Mouse (Mus musculus) testis, postnatal 14 days (tissue): Measurements from ENCODE around the gene Tet3.

ENCODE experiments used
- DNase-seq: peaks from one replicate; pipeline ENCODE4 v3.0.0; 2021; ENCODE audit warnings: low spot score

Gene Tet3

GRCm38 (mm10) chr6:83478217-83478616 lies 19.3 kb upstream of the Tet3 start:
- DNase-seq: no peak

DNA sequence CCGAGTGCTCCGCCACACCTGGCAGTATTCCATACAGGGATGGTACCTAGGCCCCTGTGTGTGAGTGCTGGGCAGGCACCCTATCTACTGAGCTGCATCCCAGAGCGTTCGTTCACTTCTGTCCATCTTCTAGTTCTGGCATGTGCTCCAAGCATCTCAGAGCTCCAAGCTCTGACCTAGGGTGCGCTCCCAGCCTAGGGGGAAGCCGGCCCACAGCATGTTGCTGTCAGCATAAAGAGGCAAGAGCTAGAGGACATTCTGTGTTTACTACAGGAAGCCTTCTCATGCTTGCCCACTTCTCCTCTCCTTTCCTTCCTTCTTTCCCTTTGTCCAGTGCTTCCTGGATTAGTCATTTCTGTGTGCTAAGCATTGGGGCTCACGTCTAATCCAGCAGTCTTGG lies 16.5 kb upstream of the Tet3 start:
- DNase-seq: no peak

DNA sequence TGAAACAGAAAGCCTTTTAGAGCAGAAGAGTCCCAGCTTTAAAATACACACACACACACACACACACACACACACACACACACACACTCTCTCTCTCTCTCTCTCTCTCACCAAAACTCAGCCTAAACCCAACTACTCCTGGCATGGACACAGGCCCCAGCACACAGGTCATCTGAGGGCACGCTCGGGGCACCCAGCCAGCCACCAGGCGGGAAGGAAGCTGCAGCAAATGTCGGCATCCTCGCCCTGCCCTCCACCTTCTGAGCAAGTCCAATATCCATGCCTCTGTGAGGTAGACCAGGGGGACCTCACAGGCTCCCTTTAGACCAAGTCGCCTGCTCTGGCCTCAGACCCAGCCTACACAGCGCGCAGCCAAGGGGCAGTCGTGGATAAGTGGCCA lies 14.4 kb upstream of the Tet3 start:
- peak; percentile 48 for DNase-seq

- DNase-seq: peak; percentile 58
Observed at GRCm38 (mm10) chr6:83471739-83472138, 12.9 kb upstream of the Tet3 start.

DNA sequence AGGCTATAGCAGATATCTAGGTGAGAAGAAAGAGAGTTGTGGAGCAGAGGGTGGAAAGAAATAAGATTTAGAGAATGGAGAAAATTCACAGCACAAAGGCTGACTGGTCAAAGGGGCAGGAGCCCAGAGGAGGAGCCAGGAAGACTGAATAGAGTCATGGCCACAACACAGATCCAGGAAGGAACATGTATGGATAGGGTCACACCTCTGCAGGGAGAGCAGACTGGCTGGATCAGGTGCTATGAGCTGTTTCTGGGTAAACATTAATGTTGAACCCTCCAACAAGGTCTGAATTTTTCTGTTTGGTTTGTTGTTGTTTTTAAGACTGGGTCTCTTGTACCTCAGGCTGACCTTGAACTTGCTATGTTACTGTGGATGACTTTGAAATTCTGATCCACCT lies 5.1 kb upstream of the Tet3 start:
- DNase-seq: no peak

DNA sequence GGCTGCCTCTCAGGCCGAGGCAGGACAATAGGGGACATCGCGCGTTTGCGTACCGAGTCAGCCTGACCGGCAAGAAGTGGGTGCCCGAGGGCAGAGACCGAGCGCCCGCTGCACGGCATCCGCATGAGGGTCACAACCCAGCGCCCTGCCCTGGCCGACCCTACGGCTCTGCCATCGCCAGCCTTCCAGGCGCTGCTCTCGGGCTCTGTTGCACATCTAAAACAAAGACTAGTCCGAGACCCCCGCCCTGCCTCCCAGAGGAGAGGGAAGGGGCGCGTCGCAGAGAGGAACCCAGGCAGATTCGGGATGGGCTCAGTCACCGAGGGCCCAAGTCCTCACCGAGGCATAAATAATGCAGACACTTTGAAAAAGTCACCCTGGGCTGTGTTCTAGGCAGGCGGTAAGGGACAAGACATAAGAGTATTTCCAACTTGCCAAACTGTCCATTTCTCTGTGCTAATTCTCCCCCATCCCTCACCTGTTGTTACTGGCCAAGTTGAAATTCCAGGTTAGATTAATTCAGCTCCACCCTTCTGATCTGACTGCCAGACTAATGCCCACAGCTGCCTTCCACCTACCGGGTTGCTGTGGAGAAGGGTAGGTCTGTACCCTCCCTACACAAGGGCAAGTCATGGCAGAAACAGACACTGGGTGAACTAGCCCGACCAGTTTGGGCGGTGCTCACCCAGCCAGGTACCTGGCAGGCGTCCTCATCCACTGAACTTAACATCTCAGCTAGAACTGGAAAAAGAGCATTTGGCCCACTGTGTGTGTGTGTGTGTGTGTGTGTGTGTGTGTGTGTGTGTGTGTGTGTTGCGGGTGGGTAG lies 1.7 kb downstream of the Tet3 start:
- DNase-seq: peak; percentile 43

DNA sequence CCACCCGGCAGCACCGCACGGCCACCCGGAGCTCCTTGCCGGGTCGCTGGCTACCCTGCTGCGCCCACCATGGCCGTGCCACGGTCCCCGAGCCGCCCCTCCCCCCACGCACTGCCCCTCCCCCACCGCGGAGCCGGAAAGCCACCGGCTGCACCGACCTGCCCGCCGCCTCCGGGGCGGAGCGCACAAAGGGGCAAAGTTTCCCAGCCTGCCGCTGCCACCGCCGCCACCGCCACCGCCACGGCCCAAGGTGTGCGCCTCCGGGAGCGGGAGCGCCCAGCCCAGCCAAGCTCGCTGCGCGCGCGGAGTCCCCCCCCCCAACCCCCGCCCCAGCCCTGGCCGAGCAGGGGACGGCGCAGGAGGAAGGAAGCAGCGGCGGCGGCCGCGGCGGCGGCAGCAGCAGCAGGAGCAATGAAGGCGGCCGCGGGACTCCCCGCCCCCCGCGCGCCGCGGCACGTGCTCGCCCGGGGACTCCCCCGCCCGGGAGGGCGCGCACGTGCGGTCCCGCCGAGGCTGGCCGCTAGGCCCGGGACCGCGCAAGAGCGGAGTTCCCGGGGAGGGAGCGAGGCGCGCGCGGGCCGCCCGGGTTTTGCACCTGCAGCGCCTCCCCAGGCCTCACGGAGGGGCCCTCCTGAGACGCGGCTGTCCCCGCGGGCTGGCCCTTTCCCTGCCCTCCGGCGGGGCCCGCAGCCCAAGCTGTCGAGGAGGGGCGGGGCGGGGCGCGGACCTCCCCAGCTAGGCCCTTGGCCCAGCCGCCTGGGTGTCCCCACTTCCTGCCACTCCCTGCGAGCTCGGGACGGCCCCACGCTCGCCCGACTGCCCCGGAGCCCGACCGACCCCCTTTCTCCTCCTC lies 2.5 kb downstream of the Tet3 start:
- peak; percentile 84 for DNase-seq

DNA sequence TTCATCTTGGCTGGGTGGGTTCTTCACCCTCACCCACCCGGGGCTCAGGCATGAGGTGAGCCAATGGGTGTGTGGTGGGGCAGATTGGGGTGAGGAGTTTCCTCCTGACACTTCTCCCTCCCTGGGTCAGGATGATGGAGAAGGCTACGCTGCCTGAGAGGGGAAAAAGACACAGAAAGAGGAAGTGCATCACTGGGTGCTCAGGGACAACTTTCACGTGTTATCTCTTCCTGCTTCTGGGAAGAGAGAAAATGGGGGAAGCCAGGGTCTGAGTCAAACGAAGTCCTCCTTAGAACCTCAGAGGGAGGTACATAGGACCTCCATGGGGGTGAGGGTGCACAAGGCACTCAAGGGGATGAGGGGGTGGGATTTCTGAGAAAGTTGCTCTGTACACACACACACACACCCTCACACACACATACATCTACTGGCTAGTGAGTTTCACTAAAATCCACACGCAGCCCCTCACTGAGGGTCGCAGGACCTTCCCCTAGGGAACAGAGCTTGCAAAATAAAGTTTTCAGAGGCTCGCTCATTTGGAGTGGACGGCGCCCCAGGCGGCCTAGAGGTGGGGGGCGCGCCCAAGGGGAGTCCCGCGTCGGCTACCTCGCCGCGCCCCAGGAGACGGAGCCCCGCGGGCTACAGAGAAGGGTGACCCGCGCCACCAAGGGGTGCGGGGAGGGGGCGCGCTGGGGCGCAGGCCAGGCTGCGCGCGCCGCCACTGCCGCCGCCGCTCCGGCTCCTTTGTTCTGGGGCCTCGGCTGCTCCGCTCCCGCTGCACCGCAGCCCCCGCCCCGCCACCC lies 3.4 kb downstream of the Tet3 start:
- peak; percentile 27 for DNase-seq

- no peak for DNase-seq
Observed at GRCm38 (mm10) chr6:83453706-83454105, 5.2 kb downstream of the Tet3 start.

GRCm38 (mm10) chr6:83450451-83451303 lies 8.2 kb downstream of the Tet3 start:
- DNase-seq: no peak

DNA sequence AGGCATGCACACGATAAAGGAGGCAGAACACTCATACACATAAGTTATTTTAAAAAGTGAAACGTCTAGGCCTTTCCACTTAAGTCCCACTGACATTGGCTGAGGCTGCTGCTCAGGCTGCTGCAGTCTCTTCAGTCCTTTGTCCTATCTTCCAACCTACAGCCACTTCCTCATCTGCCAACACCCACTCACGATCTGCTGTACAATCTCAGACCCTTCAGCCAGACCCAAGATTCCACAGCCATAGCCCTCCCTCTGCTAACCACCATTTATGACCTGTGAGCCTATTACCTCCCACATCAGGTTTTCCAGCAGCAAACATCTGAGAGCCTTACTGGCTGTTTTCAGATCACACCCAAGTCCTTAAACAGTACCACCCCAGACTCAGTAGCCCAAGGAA lies 9.4 kb downstream of the Tet3 start:
- DNase-seq: no peak

DNA sequence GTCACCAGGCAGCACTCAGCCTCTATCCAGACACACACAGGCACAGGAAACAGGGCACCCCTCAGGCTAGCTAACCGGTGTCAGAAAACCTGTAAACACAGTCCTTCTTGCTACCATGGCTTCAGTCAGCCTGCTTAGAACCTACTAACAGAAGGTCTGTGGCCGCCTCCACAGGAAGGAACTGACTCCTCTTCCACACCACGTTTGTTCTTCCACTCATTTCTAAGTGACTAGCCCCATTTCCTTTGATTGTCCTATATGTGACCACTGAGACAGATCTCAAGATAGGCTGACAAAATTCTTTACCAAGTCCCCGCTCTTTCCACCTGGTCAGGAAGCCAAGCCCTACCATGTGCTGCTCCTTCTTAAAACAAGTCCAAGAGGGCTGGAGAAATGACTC lies 10.0 kb downstream of the Tet3 start:
- DNase-seq: no peak

GRCm38 (mm10) chr6:83447031-83447430 lies 11.9 kb downstream of the Tet3 start:
- DNase-seq: no peak

DNA sequence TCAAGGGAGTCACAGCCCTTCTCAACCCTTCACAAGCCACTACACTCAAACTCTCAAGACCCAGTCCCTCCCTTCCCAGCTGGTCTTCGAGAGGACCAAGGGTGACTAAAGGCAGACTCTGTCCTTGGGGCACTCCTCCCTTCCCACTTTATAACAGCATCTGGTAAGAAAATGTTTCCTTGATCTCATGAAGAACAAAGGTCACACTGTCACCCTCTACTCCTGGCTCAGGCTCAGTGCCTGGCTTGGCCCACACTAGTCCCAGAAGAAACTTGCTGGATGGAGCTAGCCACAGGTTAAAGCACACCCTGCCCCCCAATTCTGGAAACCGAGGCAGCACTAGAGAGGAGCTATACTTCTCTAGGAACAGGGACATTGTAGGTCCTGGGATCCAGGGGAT lies 13.1 kb downstream of the Tet3 start:
- no peak for DNase-seq

DNA sequence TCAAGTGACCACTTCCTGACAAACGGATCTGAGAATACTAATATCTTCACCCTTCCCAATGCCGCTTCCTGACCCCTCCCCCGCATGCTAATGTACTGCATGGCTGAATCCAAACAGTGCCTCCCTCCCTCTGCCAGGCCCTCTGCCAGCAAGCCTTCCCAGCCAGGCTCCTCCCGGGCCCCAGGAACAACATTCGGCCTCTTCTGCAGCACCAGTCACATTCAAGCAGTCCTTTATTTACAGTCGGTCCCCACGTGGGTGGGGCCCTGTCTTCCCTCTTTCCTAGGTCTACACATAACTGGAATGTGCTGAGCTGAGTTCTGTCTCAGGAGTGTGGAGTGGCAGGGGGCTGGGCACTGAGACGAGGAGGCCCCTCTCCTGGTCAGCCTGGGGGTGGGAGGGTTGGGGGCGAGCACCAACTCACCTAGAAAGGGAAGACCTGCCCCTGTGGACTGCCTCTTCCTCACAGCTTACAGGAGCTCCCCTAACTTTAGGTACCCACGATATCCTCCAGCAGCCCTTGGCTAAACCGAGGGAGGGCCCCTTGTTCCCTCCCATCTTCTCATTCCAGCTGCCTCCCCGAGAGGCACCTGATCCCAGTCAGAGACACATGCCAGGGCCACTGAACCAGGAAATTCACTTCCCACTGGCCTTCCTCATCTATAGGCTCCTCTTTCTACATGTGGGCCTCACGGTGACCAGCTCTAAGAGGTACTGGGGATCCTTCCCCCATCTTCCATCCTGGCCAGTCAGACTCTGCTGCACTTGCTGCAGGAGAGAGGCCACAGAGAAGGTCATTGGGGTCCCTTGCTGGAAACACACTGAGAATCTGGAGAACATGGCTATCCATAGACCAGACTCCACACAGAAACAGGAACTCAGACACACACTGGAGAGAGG lies 15.2 kb downstream of the Tet3 start:
- peak; percentile 83 for DNase-seq

DNA sequence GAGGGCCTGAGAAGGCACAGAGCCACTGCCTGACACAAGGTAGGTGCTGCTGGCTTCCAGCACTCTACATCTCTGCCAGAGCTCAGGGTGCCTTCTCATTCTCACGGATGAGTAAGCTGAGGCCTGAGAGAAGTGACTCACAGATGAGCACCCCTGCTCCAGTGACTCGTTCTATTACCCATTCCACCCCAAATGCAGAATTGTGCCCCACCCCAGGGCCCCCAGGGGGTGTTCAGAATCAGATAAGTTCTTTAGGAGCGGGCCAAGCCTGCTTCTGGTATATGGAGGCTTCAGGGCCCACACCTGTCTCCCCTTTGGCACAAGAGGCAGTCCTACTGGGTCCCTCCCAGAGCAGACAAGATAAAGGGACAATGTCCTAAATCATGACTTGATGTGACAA lies 16.2 kb downstream of the Tet3 start:
- no peak for DNase-seq

DNA sequence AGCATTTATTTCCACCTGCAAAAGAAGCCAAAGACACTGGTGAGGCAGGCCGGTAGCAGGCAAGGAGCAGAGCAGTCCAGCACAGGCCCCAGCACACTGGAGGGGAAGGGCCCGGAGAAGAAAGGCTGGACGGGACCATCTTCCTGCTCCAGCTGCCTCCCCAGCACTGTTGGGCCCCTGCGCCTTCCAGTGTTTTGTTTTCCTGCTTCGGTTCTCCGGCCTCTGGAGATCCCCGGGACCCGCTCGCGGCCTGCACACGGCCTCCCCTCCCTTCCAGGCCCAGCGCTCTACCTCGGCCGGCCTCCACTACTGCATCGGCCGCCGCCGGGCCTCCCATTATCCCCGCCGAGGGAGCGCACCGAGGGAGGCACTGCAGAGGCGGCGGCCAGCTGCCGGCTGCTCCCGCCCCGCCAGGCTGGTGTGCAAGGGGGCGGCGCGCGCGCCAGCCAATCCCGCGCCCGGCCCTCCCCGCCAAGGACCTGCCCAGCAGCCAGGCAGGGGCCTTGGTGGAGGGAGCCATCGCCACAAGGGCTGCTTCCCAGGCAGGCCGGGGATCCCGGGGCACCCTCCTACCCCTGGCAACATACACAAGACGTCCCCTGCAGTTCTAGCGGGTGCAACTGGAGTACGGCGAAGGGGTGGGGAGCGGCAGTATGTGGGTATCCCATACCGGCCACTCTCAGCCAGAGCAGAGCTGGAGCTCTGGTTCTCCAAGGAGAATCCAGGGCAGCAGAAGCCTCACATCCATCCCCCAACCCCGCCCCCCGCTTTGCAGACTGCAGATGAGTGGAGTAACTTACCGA lies 17.4 kb downstream of the Tet3 start:
- peak; percentile 82 for DNase-seq

- DNase-seq: peak; percentile 50
Observed at GRCm38 (mm10) chr6:83440510-83441258, 18.2 kb downstream of the Tet3 start.

- DNase-seq: no peak
Observed at GRCm38 (mm10) chr6:83440197-83440509, 18.7 kb downstream of the Tet3 start.
